Mouse (Mus musculus) stomach, postnatal 0 days (tissue): ENCODE data around the gene Ergic1. TPM values are rescaled to one million over a fixed set of nuclear protein-coding genes. Genes with fewer than 3 reads are reported as not detected.

Source experiments
- ATAC-seq: fragments of 200-750 bp; cut with Nextera tagmentation; 2 replicates; pipeline ENCODE4 v1.8.0; 2017; ENCODE audit not compliant: low FRiP score, low TSS enrichment
- DNase-seq: peaks from one replicate; pipeline ENCODE4 v3.0.0-alpha.2; 2016; ENCODE audit warnings: low spot score
- H3K27ac ChIP-seq: fragments of 300-500 bp; sonication (generic); replicated peaks from 2 replicates; pipeline ENCODE4 v1.5.1; 2014; ENCODE audit warnings: mild to moderate bottlenecking, control low read depth
- H3K27me3 ChIP-seq: fragments of 300-500 bp; sonication (generic); 2 replicates; pipeline ENCODE4 v1.6.1; 2014; ENCODE audit warnings: low read length; ENCODE audit not compliant: control insufficient read depth, insufficient read depth
- H3K36me3 ChIP-seq: fragments of 300-500 bp; sonication (generic); 2 replicates; pipeline ENCODE4 v1.6.1; 2014; ENCODE audit warnings: low read length, mixed read lengths; ENCODE audit not compliant: control insufficient read depth, insufficient read depth
- H3K4me1 ChIP-seq: fragments of 300-500 bp; sonication (generic); replicated peaks from 2 replicates; pipeline ENCODE4 v1.6.1; 2014; ENCODE audit warnings: antibody characterized with exemption; ENCODE audit not compliant: control insufficient read depth, insufficient read depth
- H3K4me2 ChIP-seq: fragments of 300-500 bp; sonication (generic); replicated peaks from 2 replicates; pipeline ENCODE4 v1.6.1; 2014; ENCODE audit warnings: low read depth, mild to moderate bottlenecking, control low read depth, moderate library complexity
- H3K4me3 ChIP-seq: fragments of 300-500 bp; sonication (generic); 2 replicates; pipeline ENCODE4 v1.5.1; 2014; ENCODE audit warnings: low read depth, low read length, control low read depth
- H3K9ac ChIP-seq: fragments of 300-500 bp; sonication (generic); 2 replicates; pipeline ENCODE4 v1.6.1; 2014; ENCODE audit warnings: mild to moderate bottlenecking, low read length, control low read depth, mixed read lengths
- H3K9me3 ChIP-seq: fragments of 300-500 bp; sonication (generic); 2 replicates; pipeline ENCODE4 v1.6.1; 2016; ENCODE audit warnings: low read length; ENCODE audit not compliant: control insufficient read depth
- CTCF ChIP-seq: IDR thresholded peaks from 2 replicates; pipeline ENCODE4 v1.5.1; 2016; ENCODE audit warnings: antibody characterized with exemption, low read depth, mild to moderate bottlenecking, moderate library complexity
- EP300 ChIP-seq: optimal IDR thresholded peaks from 2 replicates; pipeline ENCODE3; 2016; ENCODE audit warnings: antibody characterized with exemption
- WGBS: fragments of 180-500 bp; shearing (Covaris S2); extraction: QIAGEN DNeasy Blood & Tissue Kit; methylation state at CpG from one replicate; pipeline ENCODE4 v1.1.7; 2014; 5-methylcytosine and 5-hydroxymethylcytosine counted together
- polyA plus RNA-seq: library from polyadenylated mRNA; unstranded; fragments of >200 nt; fragmentation: Nextera tagmentation; extraction: Ambion mirVana; gene quantifications from 2 replicates; pipeline ENCODE4 v1.2.1, GENCODE M21; 2015

Ergic1 gene
- polyA plus RNA-seq, 1 experiment from 2014 or later, result 64.2 TPM

DNA sequence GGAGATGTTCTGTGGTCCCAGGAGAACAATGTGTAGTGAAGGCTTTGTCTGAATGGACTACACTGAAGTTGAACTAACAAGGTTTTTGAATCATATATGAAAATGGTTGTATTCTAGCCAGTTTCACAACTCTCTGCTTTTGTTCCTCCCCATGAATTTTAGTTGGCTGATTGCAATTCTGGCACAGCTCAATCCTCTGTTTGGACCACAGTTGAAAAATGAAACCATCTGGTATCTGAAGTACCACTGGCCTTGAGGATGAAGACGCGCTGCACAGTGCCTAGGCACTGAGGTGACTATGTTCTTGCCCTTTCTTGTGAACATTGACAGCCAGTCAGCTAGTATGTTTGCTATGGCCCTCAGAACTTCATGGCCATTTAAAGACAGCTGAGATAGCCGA lies 133.9 kb downstream of the Ergic1 start:
- no peak overlapping the region for H3K27ac ChIP-seq
- peaks cover 11% of the 10 kb centered on the region for H3K36me3 ChIP-seq
- H3K4me1 ChIP-seq, result no peaks in the 10 kb centered on the region
- no peak for TF ChIP-seq CTCF
- no peak for TF ChIP-seq EP300
- H3K27me3 ChIP-seq, result no peaks in the 10 kb centered on the region
- no peak overlapping the region for H3K9ac ChIP-seq
- ATAC-seq (no peak), DNase-seq (no peak)
- no peak overlapping the region for H3K4me2 ChIP-seq
- H3K9me3 ChIP-seq, result no peaks in the 10 kb centered on the region
- H3K4me3 ChIP-seq, result no peak overlapping the region
- WGBS, result 89% methylated on average over 3 of the region's 3 CpGs

DNA sequence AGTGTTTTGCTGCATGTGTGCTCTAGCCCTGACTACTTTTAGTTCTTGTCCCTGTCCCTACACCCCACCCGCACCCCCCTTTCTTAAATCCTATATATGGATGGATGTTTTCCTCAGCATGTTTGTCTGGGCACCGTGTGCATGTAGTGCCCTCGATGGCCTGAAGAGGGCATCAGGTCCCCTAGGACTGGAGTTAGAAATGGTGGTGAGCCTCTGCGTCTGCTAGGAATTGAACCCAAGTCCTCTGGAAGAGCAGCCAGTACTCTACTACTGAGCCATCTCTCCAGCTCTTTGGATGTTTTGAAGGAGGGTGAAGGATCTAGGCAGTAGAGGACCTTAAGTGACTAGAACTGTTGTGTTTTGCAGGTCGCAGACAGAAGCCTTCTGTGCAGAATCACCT lies 137.6 kb downstream of the Ergic1 start:
- Histone ChIP-seq H3K27ac (no peak overlapping the region), H3K27me3 (no peaks in the 10 kb centered on the region), H3K36me3 (peaks cover 16% of the 10 kb centered on the region), H3K4me1 (no peaks in the 10 kb centered on the region), H3K9me3 (no peaks in the 10 kb centered on the region), H3K4me3 (no peak overlapping the region), H3K9ac (no peak overlapping the region), H3K4me2 (no peak overlapping the region)
- ATAC-seq (no peak), DNase-seq (no peak)
- WGBS, result 88% methylated on average over 5 of the region's 5 CpGs
- TF ChIP-seq EP300 (no peak), CTCF (peak; percentile 67)

DNA sequence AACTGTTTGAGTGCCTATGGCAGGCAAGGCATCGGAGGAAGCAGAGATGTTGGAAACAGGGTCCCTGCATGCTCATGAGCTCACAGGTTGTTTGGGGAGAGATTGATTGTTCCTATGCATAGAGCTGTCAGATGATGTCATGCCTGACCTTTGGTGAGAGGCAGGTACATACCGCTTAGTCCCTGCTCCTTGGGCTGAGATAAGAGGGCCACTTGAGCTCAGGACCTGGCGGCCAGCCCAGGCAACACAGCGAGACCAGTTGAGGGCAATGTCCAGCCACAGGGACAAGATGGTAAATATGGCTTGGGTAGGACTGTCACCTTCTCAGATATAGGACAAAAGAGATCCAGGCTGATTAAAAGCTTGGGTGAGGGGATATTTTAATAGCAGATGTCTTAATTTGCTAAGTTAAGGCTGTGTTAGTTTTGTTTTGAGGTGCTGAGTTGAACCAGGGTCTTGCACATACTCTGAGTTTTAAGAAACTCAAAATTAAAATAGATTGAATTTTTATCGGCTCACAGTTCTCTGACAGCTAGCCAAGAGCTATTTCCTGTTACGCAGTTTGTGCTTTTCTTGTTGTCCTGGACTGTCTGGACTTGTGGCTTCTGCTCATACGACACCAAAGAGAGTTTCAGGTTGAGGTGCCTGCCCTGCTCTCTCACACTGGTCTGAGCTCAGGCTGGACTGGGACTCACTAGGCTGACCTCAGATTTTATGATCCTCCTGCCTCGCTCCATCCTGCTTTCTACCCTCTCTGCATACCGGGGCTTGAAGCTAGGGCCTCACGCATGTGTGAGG lies 138.7 kb downstream of the Ergic1 start:
- Histone ChIP-seq H3K36me3 (peaks cover 16% of the 10 kb centered on the region), H3K9me3 (no peaks in the 10 kb centered on the region), H3K4me2 (no peak overlapping the region), H3K4me1 (no peaks in the 10 kb centered on the region), H3K27ac (peak overlapping the region; percentile 35; the same call in 1 of the 2 replicates), H3K9ac (no peak overlapping the region), H3K27me3 (no peaks in the 10 kb centered on the region), H3K4me3 (no peak overlapping the region)
- 77% methylated on average over 10 of the region's 10 CpGs for WGBS
- ATAC-seq (peak; percentile 92), DNase-seq (peak; percentile 81)
- no peak for TF ChIP-seq CTCF

DNA sequence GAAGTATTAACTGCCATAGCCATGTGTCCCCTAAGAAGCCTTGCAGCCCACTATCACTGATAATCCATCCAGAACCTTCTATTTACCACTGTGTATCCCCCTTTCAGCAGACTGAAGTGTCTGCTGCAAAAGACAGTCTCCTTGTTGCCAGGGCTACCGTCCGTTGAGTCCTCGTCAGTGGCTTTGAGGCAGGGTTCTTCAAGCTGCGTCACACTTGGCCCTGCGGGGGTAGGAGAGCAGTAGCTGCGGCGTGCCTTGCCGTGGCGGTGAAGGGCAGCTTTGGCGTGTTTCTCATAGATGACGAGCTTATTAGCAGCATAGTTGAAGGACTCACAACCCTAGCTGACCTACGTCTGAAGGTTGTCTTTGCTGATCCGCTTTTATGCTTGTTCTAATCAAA lies 140.3 kb downstream of the Ergic1 start:
- TF ChIP-seq EP300 (no peak), CTCF (no peak)
- Histone ChIP-seq H3K4me1 (no peaks in the 10 kb centered on the region), H3K9ac (no peak overlapping the region), H3K36me3 (peaks cover 13% of the 10 kb centered on the region), H3K9me3 (no peaks in the 10 kb centered on the region), H3K4me2 (no peak overlapping the region), H3K27ac (no peak overlapping the region), H3K27me3 (no peaks in the 10 kb centered on the region), H3K4me3 (no peak overlapping the region)
- DNase-seq (no peak), ATAC-seq (no peak)
- WGBS, result 89% methylated on average over 13 of the region's 13 CpGs

DNA sequence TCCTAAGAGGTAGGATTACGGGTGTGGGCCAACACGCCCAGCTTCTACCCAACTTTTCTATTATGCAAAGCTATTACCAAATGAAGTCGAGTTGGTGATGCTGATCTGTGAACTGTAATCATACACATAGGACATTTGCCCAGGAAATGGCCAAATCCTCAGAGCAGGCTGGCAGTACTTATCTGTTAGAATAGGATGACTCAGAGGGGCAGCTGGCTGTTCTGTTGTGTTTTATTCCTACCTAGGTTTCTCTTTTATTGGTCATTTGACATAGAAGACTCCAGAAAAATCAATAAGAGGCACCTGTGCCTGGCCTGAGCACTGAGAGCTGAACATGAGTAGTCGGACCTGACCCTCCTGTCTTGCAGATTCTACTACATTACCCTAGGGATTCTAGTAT lies 141.3 kb downstream of the Ergic1 start:
- no peaks in the 10 kb centered on the region for H3K4me1 ChIP-seq
- no peak overlapping the region for H3K4me2 ChIP-seq
- no peaks in the 10 kb centered on the region for H3K9me3 ChIP-seq
- no peak overlapping the region for H3K9ac ChIP-seq
- 74% methylated on average over 4 of the region's 4 CpGs for WGBS
- ATAC-seq (no peak), DNase-seq (no peak)
- H3K36me3 ChIP-seq, result peaks cover 11% of the 10 kb centered on the region
- no peak overlapping the region for H3K4me3 ChIP-seq
- H3K27me3 ChIP-seq, result no peaks in the 10 kb centered on the region
- no peak overlapping the region for H3K27ac ChIP-seq
- TF ChIP-seq EP300 (no peak), CTCF (no peak)

DNA sequence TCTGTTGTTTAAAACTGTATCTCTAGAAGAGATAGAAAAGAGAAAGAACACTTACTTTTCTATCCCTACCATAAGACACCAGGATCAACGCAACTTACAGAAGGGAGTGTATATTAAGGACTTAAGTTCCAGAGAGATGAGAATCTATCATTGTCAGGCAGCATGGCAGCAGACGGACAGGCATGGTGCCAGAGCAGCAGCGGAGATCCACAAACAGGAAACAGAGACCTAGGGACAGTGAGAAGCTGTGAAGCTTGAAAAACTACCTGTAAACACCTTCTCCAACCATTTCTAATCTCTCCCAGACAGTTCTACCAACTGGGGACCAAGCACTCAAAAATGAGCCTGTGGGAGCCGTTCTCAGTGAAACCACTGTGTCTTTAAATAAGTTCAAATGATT lies 142.4 kb downstream of the Ergic1 start:
- no peak for DNase-seq
- Histone ChIP-seq H3K36me3 (peaks cover 5% of the 10 kb centered on the region; the same call in 1 of the 2 replicates), H3K27ac (no peak overlapping the region), H3K27me3 (no peaks in the 10 kb centered on the region), H3K9ac (no peak overlapping the region), H3K9me3 (no peaks in the 10 kb centered on the region), H3K4me2 (no peak overlapping the region), H3K4me3 (no peak overlapping the region), H3K4me1 (no peaks in the 10 kb centered on the region)
- TF ChIP-seq EP300, result no peak
- no peak for TF ChIP-seq CTCF
- ATAC-seq, result no peak
- WGBS, result 72% methylated on average over 4 of the region's 4 CpGs
